Mouse (Mus musculus) right cerebral cortex, postnatal 36 days (tissue): ENCODE measurements around the gene Tmem177.
A peak's percentile ranks its signal among the peaks of the same experiment; 100 is the strongest.

Experiments
- DNase-seq, 2 experiments: peaks; one replicate each; pipeline ENCODE4 v3.0.0; 2022; ENCODE audit warnings: low spot score in 2 of 2, mixed read lengths in 1 of 2

Gene Tmem177

DNA sequence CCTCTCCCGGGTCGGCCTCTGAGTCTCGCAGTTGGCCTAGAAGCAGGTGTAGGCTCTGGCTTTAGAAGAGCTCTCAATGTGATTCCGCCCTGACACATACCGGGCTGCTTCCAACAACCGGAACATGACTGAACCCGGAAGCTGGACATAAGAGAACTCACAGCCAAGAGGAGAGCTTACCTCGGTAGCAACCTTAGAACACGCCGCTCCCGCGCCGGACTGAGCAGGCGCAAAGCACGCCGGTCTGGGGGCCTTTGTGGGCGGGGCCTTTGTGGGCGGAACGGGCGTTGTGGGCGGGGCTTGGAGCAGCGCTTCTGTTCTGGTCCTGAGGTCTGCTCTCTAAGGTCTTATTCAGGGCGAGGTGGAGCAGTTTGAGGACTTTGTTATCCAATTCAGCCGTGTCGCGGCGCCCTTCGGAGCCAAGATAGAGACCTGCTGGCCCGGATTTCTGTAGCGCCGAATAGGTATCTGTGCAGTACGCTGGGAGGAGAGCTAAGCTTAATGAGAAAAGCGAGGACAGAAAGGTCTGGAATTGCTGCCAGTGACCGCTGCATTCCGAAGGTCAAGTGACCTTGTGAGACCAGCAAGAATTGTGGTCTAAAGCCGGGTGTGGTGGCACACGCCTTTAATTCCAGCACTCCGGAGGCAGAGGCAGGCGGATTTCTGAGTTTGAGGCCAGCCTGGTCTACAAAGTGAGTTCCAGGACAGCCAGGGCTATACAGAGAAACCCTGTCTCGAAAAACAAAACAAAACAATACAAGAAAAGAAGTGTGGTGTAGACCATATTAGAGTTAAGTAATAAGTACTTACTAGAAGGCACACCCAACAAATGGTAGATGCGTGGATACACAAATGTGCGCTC is at the start of gene Tmem177:
Gene Tmem177 (minus strand): TSS at position 256 of the 862 bp plus-strand sequence.
- peak; percentile 79 to 84 for DNase-seq

GRCm38 (mm10) chr1:119959920-119960319 is 46.9 kb upstream of the Tmem177 start:
- no peak for DNase-seq

- DNase-seq = no peak
Measured at GRCm38 (mm10) chr1:119959464-119959863, 46.5 kb upstream of the Tmem177 start.

DNA sequence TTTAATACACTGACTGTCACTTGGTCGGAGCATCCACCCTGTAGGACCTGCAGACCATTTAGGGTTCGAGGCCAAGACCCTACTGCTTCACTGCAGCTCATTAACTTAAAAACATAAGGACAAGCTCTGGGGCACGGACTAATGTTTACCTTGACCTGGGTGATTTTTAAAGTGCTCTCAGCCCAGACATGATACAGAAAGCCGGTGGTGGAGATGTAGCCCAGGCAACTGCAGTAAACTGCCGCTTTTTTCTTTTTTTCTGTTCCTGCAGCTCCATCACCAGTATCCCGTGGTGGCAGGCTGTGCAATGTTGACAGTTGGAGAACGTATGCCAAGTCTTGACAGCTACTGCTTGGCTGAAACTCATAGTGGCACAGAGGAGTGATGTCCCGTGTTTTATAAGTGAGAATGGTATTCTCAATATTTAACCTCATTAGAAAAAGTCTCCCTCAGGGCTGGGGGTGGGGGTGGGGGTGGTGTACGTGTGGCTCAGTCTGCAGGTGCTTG is 44.8 kb upstream of the Tmem177 start:
- no peak for DNase-seq

DNA sequence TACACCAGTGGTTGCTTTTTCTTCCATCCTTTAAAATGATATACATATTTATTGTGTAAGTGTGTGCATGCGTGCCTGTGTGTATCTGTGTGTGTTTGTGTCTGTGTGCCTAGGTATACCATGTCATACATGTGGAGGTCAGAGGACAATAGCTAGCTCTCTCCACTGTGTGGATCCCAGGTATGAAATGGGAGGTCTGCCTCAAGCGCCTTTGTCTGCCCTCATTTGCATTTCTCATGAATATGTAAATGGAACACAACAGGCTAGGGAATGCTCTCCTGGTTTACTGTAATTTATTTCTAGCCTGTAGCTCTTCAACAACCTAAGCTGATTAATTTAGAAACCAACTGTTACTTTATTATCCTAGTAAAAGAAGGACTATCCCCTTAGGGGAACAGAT is 41.7 kb upstream of the Tmem177 start:
- no peak for DNase-seq

GRCm38 (mm10) chr1:119953456-119953855 is 40.4 kb upstream of the Tmem177 start:
- DNase-seq = no peak

DNA sequence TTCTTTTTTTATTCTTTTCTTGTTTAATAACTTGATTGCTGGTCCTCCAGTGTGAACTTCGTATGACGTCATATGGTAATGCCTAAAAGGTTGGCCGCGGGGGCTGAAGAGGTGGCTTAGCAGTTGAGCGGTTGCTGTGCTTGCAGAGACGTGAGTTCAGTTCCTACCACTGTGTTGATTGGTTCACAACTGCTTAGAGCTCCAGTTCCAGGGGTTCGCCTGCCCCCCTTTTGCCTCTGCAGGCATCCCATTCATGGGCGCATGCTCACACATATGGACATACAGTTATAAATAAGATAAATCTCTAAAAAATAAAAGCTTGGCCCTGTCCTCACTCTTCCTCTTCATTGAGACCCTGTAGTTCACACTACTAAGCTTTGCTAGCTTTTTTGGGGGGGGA is 37.1 kb upstream of the Tmem177 start:
- DNase-seq = no peak

- no peak for DNase-seq
Measured at GRCm38 (mm10) chr1:119936861-119937260, 23.9 kb upstream of the Tmem177 start.

DNA sequence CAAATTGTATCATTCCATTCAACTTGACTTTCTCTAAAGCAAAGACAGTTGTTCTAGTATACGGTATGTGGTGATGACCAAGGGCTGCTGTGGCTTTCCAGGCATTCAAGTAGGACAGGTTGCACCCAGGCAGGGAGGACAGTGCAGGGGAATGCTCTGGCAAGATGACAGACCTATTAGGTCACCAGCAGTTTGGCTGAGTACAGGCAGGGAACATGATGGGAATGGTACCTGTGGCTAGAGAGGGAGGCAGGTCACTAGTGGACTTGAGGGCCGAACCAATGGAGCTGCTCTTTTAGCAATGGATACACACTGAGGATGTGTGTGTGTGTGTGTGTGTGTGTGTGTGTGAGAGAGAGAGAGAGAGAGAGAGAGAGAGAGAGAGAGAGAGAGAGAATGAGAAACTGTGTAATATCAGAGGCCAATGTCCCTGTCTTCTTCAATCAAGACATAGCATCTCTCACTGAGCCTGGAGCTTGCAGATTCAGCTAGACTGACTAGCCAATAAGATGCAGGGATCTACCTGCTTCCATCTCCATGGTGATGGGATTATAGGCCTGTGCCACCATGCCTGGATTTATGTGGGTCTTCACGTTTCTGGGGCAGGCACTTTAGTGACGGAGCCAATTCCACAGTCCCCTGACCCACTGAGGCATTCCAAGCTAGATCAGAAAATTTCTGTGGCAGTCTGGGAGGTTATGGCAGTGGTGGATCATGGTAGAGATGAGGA is 18.6 kb upstream of the Tmem177 start:
- no peak for DNase-seq

DNA sequence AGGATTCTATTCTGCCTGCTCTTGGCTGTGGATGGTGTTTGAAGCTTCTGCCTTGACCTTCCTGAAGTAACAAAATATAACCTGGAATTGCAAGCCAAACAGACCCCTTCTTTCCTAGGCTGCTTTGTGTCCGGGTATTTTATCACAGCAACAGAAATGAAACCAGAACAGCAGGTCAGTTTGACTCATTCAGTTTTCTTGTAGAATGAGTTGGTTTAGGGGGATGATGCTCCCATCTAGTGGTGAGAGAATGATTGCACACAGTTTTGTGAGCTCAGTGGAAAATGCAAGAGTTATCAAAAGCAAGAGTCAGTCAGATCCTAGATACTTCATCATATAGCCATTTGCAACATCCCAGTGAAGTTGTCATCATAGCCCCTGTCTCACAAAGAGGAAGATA is 16.7 kb upstream of the Tmem177 start:
- DNase-seq = no peak

- DNase-seq = no peak
Measured at GRCm38 (mm10) chr1:119919299-119919698, 6.3 kb upstream of the Tmem177 start.

DNA sequence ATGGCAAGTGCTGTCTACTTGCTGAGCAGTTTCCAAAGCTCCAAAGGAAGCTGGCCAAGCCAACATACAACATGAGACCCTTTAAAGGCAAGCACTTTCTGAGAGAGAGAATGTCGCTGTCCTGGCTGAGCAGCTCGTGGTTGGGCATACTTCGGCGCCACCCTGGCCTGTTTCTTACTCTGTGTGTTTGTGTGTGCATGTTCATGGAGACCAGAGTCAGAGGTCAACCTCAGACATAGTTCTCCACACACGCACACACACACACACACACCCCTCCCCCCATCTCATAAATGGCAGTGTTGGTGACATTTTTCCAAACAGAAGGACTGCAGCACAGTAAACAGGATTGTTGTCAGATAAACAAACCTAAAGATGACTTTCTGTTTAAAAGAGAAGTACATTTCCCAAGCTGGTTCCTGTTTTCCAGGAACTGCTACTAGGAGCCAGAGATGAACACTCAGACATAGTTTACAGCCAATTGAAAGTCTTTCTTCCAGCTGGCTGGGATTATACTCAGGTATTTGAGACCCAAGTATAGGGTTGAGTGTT is 3.9 kb upstream of the Tmem177 start:
- DNase-seq = no peak

DNA sequence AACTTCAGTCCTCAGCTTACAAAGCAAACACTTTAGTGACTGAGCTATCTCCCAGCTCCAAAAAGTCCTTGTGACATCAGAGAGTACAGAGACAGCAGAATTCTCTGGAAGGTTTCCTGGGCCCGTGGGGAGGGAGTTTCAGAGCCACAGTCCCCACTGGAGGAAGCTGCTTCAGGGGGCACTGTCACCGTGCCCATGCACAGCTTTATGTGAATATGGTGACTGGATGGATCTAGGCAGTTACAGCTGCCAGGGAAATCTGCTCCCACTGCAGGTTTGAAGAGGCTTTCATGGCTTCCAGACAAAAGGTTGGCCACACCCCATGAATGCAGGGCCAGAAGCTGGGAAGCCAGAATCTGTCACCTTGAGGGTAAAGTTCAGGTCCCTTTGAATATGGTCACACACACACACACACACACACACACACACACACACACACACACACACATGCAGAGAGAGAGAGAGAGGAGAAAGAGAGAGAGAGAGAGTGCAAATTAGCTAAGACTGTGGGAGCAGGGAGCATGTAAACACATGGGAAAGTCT is 5.7 kb downstream of the Tmem177 start:
- DNase-seq = no peak

- no peak for DNase-seq
Measured at GRCm38 (mm10) chr1:119903231-119903620, 9.8 kb downstream of the Tmem177 start.

DNA sequence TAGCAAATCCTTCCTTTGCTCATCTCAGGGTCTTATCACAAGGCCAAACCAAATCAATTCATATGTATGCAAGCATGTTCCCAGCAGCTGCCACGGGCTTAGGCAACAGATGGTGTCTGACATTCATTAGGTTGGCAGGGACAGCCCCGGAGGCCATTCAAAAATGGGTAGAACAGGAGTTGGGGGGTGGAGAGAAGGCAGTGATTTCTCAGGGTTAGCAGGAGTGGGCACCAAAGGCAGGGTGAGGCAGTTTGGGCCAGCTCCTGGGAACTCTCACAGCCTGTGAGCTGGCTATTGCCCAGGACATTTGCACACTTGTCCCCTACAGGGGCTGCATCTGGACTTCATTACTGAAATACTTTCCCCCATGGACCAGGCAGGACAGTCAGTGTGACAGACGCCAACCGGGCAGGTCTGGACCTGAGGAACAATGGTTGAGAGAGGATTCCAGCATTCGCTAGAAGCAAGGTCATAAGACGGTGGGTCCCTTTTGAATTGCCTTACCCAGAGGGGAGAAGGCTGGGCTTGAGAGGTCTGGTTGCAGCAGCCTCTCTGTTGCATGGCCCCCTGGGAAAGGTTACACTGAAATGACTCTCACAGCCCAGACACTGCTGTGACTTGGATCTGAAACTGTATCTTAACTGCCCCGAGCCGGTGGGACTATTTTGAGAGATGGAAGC is 10.3 kb downstream of the Tmem177 start:
- no peak for DNase-seq

GRCm38 (mm10) chr1:119899195-119900123 is 13.5 kb downstream of the Tmem177 start:
- peak; percentile 62 to 64 for DNase-seq

DNA sequence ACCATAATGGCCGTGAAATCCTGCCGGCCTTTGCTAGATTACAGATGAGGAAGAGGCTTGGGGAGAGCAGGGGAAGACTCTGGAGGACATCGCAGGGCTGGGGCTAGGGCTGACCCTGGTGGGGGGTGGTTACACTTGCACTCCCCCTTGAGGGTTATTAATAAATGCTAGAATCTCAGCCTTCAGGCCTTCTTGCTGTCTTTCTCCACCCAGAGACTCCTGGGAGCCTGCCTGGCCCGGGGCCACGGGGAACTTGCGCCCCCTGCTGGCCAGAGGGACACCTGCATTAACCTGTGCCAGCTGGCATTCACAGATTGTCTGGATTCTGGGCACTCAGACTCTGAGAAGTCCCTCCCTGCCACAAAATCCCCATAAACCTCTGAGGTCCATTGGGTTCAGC is 18.1 kb downstream of the Tmem177 start:
- DNase-seq = no peak

DNA sequence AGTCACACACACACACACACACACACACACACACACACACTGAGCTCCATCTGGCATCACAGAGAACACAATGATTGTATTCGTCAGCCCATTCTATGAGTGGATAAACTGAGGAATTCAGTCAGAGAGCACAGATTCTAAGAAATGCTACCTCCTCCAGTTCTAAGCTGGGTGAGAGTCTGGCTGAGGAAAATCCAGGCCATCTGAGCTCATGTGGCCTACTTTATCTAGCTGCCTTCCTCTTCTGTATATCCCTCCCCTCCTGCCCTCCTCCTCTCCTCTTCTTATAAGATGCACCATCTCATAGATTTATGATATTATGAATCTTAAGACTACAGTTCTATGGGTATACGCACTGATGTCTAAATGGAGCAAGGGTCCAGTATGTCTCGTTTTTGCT is 19.4 kb downstream of the Tmem177 start:
- no peak for DNase-seq

DNA sequence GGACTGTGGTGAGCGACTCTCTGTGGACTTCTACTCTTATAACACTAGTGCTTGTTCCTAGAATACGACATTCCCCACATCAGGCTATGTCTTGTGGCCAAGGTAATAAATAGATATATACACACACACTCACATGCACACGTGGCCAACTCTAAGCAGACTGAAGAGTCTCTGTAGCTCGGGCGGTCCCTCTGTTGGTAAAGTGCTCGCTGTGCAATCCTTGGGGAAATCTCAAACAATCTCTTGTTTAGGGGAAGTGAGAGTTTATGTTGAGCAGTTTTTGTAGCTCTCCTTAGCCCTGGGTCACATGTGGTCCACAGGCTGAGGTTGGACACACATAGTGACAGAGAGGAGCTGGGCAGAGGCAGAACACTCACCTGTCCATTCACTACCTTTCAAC is 20.1 kb downstream of the Tmem177 start:
- DNase-seq = no peak

GRCm38 (mm10) chr1:119891865-119892264 is 21.1 kb downstream of the Tmem177 start:
- no peak for DNase-seq

DNA sequence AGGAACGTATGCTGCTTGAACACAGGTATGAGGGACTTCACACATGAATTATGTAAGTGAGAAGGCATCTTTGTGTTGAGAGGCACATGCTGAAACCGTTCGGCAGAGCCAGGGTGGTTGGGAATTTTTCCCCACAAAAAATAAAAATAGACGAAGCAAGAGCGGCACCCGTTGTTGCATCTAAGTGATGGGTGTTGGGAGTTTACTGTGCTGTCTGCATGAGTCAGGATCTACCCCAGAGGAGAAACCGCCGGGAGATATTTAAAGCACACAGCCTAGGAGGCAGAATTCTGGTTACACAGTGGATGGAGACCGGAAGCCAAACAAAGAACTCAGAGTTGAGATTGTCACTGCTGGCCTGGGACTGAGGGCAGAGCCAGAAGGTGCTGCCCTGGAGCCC is 21.9 kb downstream of the Tmem177 start:
- peak; percentile 55 to 78 for DNase-seq
